Mouse (Mus musculus) E14TG2a.4 (cell line): Measurements from ENCODE around the gene Rexo4.

ENCODE experiments used
- CTCF ChIP-seq: conservative IDR thresholded peaks from 2 replicates; pipeline ENCODE4 v1.5.1; 2014; ENCODE audit warnings: low read length
- NANOG ChIP-seq: IDR thresholded peaks from 2 replicates; pipeline ENCODE4 v1.6.1; 2014; ENCODE audit warnings: borderline replicate concordance, low read length, mixed read lengths
- POU5F1 ChIP-seq: IDR thresholded peaks from 2 replicates; pipeline ENCODE4 v1.6.1; 2014; ENCODE audit warnings: low read length, borderline replicate concordance

- TF ChIP-seq CTCF (no peak; the same call in 1 of the 2 replicates), NANOG (no peak), POU5F1 (no peak)
These were observed 55.3 kb downstream of the Rexo4 start for GRCm38 (mm10) chr2:26908710-26909386.
